Mouse (Mus musculus) ES-CJ7 (cell line): ENCODE measurements around the gene Csrnp1.

Source experiments
- DNase-seq: peaks from one replicate; pipeline ENCODE4 v3.0.0; 2011; ENCODE audit warnings: low read depth, low spot score

The Csrnp1 gene

GRCm38 (mm10) chr9:119978151-119978810 is 6.2 kb downstream of the Csrnp1 start:
- peak; percentile 48 for DNase-seq

- no peak for DNase-seq
Measured at GRCm38 (mm10) chr9:119977557-119978060, 6.8 kb downstream of the Csrnp1 start.

- peak; percentile 65 for DNase-seq
Measured at GRCm38 (mm10) chr9:119976704-119977556, 7.5 kb downstream of the Csrnp1 start.

- DNase-seq, result no peak
Measured at GRCm38 (mm10) chr9:119975286-119975685, 9.2 kb downstream of the Csrnp1 start.

DNA sequence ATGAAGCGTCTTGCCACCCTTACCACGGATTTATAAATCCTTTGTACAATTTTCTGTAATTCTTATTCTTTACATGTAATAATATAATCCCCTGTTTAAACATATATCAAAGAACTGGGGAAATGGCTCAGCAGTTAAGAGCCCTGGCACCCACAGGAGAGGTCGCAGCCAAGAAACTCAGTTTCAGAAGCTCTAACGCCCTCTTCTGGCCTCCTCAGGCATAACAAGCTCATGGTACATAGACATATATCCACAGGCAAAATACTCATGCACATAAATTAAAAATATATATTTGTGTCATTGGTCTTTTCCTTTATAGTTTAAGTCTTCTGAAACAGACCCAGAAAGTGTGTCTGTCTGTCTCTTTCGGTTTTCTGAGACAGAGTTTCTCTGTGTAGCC is 9.8 kb downstream of the Csrnp1 start:
- DNase-seq, result peak; percentile 73

GRCm38 (mm10) chr9:119973869-119974520 is 10.5 kb downstream of the Csrnp1 start:
- DNase-seq, result peak; percentile 93

GRCm38 (mm10) chr9:119973281-119973680 is 11.2 kb downstream of the Csrnp1 start:
- no peak for DNase-seq

DNA sequence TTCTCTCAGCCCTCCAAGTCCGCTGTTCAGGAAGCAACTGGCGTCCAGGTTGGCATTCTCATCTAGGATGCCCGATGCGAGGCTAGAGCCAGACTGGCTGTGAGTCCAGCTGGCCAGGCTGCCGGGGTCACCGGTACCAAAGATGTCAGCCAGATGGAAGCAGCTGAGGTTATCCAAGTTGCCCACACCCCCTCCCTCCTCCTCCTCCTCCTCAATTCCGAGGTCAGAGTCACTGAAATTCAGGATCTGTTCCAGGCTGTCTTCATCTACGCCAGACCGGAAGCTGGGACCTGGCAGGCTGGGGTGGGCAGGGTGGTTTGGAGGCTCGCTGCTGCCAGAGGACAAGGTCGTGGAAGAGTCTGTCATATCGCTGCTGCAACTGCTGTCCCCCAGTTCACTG is 11.9 kb downstream of the Csrnp1 start:
- no peak for DNase-seq

DNA sequence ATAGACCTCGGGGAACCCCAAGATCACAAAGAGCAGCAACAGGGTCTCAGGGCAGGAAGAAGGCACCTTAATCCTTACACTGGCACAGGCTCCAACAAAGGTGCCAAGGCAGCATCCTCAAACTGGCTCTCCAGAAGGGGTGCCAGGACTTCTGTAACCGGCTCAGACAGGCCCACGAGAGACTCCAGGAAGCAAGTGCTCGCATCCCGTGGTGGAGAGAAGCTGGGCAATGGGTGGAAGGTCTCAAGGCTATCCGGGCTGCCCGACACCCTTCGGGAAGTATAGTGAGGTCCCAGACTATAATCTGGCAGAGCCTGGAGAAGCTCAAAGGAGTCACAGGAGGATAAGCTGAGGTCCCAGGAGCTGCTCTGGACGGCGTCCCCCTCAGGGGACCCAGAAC is 12.3 kb downstream of the Csrnp1 start:
- DNase-seq, result no peak

GRCm38 (mm10) chr9:119970763-119971656 is 13.4 kb downstream of the Csrnp1 start:
- DNase-seq, result no peak

DNA sequence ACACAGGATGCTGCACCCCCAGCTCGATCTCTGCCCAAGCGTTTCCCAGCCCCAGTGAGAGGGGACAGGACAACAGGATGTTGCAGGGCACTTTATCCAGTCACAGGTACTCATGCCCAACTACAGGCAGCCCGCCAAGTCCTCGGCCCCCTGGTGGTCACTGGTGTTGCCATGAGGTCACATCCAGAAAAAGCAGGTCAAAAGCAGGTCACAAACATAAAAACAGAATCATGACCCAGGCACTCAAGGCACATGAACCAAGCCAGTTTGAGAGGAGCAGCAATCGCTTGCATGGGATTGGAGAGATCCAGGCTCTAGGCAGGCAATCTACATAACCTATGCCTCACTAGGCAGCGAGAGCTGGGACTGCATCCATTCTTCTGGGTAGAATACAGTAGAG is 14.2 kb downstream of the Csrnp1 start:
- DNase-seq, result peak; percentile 52

- DNase-seq, result no peak
Measured at GRCm38 (mm10) chr9:119969811-119970210, 14.6 kb downstream of the Csrnp1 start.

GRCm38 (mm10) chr9:119966221-119966910 is 18.1 kb downstream of the Csrnp1 start:
- DNase-seq, result no peak

- DNase-seq, result no peak
Measured at GRCm38 (mm10) chr9:119965186-119965585, 19.3 kb downstream of the Csrnp1 start.

GRCm38 (mm10) chr9:119964206-119964605 is 20.3 kb downstream of the Csrnp1 start:
- DNase-seq, result no peak

- DNase-seq, result peak; percentile 91
Measured at GRCm38 (mm10) chr9:119962987-119963667, 21.3 kb downstream of the Csrnp1 start.

- DNase-seq, result peak; percentile 58
Measured at GRCm38 (mm10) chr9:119962216-119962615, 22.2 kb downstream of the Csrnp1 start.

DNA sequence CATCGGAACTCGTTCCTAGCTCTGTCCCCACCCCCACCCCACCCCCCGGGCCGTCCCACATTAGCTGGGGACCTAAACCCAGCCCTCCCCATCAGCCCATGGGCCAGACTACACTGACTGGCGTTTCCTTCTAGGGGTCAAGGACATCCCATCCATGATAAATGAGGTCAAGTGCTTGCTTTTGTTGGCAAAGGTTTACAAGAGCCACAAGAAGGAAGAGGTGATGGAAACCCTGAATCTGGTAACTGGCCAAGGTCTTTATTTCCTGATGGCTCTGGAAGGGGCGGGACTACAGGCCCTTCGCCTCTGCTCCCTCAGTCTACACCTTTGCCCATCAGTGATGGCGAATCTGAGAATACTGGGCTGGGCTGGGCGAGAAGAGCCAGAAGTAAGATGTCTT is 25.6 kb downstream of the Csrnp1 start:
- DNase-seq, result peak; percentile 76

DNA sequence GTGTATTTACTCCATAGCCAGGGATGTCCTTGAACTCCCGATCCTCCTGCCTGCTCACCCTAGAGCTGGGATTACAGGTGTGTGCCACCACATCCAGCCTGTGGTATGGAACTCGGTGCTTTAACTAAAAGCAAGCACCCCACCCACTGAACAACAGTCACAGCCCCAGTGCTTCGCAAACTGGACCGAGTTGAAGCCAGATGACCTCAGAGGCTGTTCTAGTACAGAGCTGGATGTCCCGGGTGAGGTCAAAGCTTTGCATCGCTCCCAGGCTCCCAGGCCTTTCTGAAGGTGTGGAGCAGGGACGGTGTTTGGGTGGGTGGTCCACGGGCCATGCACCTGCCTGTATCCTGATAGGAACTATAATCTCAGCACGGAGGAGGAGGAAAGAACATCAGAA is 33.1 kb downstream of the Csrnp1 start:
- DNase-seq, result no peak

- no peak for DNase-seq
Measured at GRCm38 (mm10) chr9:119950434-119950833, 34.0 kb downstream of the Csrnp1 start.
